In the genomic region with DNA sequence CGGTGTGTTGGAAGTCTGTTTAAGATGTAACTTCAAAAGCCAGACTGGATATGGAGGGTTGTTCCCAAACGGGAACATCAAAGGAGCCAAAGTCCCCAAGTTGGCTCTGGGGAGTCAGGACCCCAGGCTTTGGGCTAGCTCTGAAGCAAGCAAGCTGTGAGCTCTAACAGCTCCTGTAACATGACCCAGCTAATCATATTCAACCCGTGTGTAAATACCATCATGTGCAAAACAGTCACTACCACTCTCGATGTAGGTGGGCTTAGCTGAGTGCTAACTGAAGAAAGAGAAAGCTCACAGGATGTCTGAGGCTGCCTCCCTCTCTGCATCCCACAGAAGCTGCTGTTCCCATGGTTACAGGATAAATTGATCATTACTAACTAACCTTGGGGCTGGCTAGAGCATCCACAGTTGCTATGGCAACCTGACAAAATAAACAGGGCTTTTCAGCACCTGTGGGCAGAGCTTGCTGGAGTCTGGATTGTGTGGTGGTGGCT, we compare ENCODE assay signal across 8 mouse cellular contexts. TPM values are rescaled to one million over a fixed set of nuclear protein-coding genes. Genes with fewer than 3 reads are reported as not detected.
DNase-seq lines count a peak whose midpoint lies in the region; ATAC-seq and TF ChIP-seq lines count a peak whose summit lies in the region.

No protein-coding gene starts in this region.

- H3K4me2 ChIP-seq in heart, embryonic 15.5 days: peak overlapping the region; percentile 94
- H3K4me2 ChIP-seq in intestine, embryonic 14.5 days (ENCODE audit: low read length): peak overlapping the region; percentile 88
- H3K4me2 ChIP-seq in midbrain, postnatal 0 days (ENCODE audit: low read depth, low read length, poor library complexity, severe bottlenecking): peak overlapping the region; percentile 66

- DNase-seq in heart, adult 8-10 months (ENCODE audit: low spot score): no peak
- DNase-seq in embryo, embryonic 11.5 days (ENCODE audit: low read depth, low spot score): peak; percentile 55
- peak; percentile 57 for DNase-seq in intestine, embryonic 14.5 days (ENCODE audit: low spot score)
- DNase-seq in midbrain, postnatal 0 days (ENCODE audit: low spot score): peak; percentile 83
- no peak for DNase-seq in cerebellum, adult 18-20 months
- no peak for DNase-seq in spleen, adult 12 weeks (ENCODE audit: low spot score)
- DNase-seq in adipocyte (ENCODE audit: low spot score): no peak

- H3K9ac ChIP-seq in heart, embryonic 15.5 days: no peak overlapping the region
- peak overlapping the region; percentile 64; the same call in 1 of the 2 replicates for H3K9ac ChIP-seq in intestine, embryonic 14.5 days (ENCODE audit: low read length)
- H3K9ac ChIP-seq in midbrain, postnatal 0 days (replicated peaks; ENCODE audit: low read length, poor library complexity, severe bottlenecking): peak overlapping the region; percentile 81; the same call in 1 of the 2 replicates

- peaks cover 17% of the 10 kb centered on the region for H3K4me1 ChIP-seq in heart, embryonic 15.5 days (replicated peaks)
- peaks cover 11% of the 10 kb centered on the region for H3K4me1 ChIP-seq in intestine, embryonic 14.5 days (replicated peaks; ENCODE audit: control insufficient read depth, insufficient read depth, low read length)
- peaks cover 15% of the 10 kb centered on the region; the same call in 1 of the 2 replicates for H3K4me1 ChIP-seq in midbrain, postnatal 0 days (ENCODE audit: insufficient read depth, low read length)

- H3K27ac ChIP-seq in heart, embryonic 15.5 days: no peak overlapping the region
- no peak overlapping the region for H3K27ac ChIP-seq in intestine, embryonic 14.5 days (ENCODE audit: low read depth)
- H3K27ac ChIP-seq in midbrain, postnatal 0 days (ENCODE audit: low read depth, low read length): peak overlapping the region; percentile 83

- no peaks in the 10 kb centered on the region for H3K9me3 ChIP-seq in heart, embryonic 15.5 days (replicated peaks)
- H3K9me3 ChIP-seq in intestine, embryonic 14.5 days (ENCODE audit: control insufficient read depth, low read length): no peaks in the 10 kb centered on the region
- no peaks in the 10 kb centered on the region for H3K9me3 ChIP-seq in midbrain, postnatal 0 days (ENCODE audit: low read length)

- H3K36me3 ChIP-seq in heart, embryonic 15.5 days: no peaks in the 10 kb centered on the region
- H3K36me3 ChIP-seq in intestine, embryonic 14.5 days (ENCODE audit: control insufficient read depth, insufficient read depth, low read length): no peaks in the 10 kb centered on the region
- no peaks in the 10 kb centered on the region for H3K36me3 ChIP-seq in midbrain, postnatal 0 days (ENCODE audit: insufficient read depth, low read length)

- WGBS in heart, embryonic 15.5 days: 12% methylated on average over 4 of the region's 4 CpGs
- 6% methylated on average over 4 of the region's 4 CpGs for WGBS in intestine, embryonic 14.5 days
- WGBS in midbrain, postnatal 0 days: 0% methylated on average over 4 of the region's 4 CpGs

- TF ChIP-seq CTCF in midbrain, postnatal 0 days (IDR thresholded peaks at IDR 0.05): no peak

- H3K4me3 ChIP-seq in heart, embryonic 15.5 days: peak overlapping the region; percentile 59
- H3K4me3 ChIP-seq in intestine, embryonic 14.5 days (ENCODE audit: low read depth, low read length): peak overlapping the region; percentile 63
- peak overlapping the region; percentile 77 for H3K4me3 ChIP-seq in midbrain, postnatal 0 days (ENCODE audit: low read depth, low read length)

- peaks cover 10% of the 10 kb centered on the region; the same call in 1 of the 2 replicates for H3K27me3 ChIP-seq in heart, embryonic 15.5 days
- no peaks in the 10 kb centered on the region for H3K27me3 ChIP-seq in intestine, embryonic 14.5 days (replicated peaks; ENCODE audit: control insufficient read depth, insufficient read depth, low read length)
- H3K27me3 ChIP-seq in midbrain, postnatal 0 days (ENCODE audit: insufficient read depth, low read length): no peaks in the 10 kb centered on the region

- no peak for ATAC-seq in heart, embryonic 15.5 days (replicated peaks; ENCODE audit: insufficient number of reproducible peaks, insufficient read depth, low FRiP score, low read depth)
- no peak for ATAC-seq in intestine, embryonic 14.5 days (replicated peaks; ENCODE audit: low FRiP score, low TSS enrichment, low read depth)
- peak; percentile 25; the same call in 1 of the 2 replicates for ATAC-seq in midbrain, postnatal 0 days (ENCODE audit: low FRiP score)

RNA-seq across cellular contexts. Expression of gene D430019H16Rik, which starts 1.5 kb away (rescaled TPM):
- polyA plus RNA-seq in heart, embryonic 15.5 days (2015; fragmentation: Nextera tagmentation; extraction: Ambion mirVana): 0.24 and 0.43 TPM in 2 replicates
- under 1 TPM; 0.11 to 0.41 (median 0.13) TPM for total RNA-seq in heart, adult 8-10 months (2022)
- 2.2 and 2.5 TPM in 2 replicates for polyA plus RNA-seq in intestine, embryonic 14.5 days (2014; fragmentation: Nextera tagmentation; extraction: Ambion mirVana)
- total RNA-seq in midbrain, postnatal 0 days (2014; rRNA removed): 176 and 186 TPM in 2 replicates
- polyA plus RNA-seq in midbrain, postnatal 0 days (2015; fragmentation: Nextera tagmentation; extraction: Ambion mirVana): 10.9 and 13.1 TPM in 2 replicates

Comparison
In these comparisons a context has a peak if more than half of its experiments do, and no peak if none do; other contexts are left out.
1. DNase-seq: peak in embryo, embryonic 11.5 days (single experiment), intestine, embryonic 14.5 days (single experiment) and midbrain, postnatal 0 days (single experiment); none in heart, adult 8-10 months (single experiment), cerebellum, adult 18-20 months (0 of 2), spleen, adult 12 weeks (single experiment) and adipocyte (single experiment).
2. Peak in every context shown above with its lines, with median percentiles within 50 percentile points of each other: H3K4me2 ChIP-seq and H3K4me3 ChIP-seq.